9 mouse cellular contexts compared by ENCODE assay signal in the genomic region with DNA sequence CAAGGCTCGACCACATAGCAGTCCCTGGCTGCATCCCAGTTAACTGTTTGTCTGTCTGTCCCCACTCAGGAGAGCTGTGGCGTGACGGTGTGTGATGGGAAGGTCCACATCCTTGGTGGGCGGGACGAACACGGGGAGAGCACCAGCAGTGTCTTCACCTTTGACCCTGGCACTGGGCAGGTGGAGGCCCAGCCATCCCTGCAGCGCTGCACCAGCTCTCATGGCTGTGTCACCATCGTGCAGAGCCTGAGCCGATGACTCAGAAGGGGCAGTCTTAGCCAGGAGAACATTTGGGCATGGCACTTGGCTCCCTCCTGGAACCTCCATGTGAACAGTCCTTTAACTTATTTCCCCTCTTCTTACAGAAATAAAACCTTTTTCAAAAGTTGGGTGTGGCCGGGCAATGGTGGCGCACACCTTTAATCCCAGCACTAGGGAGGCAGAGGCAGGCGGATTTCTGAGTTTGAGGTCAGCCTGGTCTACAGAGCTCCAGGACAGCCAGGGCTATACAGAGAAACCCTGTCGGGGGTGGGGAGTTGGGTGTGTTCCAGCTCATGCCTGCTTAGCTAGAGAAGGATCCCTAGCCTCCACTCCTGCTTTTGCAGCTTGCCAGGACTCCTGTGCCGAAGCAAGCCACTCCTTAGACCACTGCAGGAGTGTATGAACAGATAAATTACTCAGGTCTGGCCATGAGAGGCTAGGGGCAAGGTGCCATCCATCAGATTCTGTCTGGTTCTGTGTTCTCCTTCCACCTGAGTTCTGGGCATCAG. TPM values are rescaled to one million over a fixed set of nuclear protein-coding genes. Genes with fewer than 3 reads are reported as not detected.
DNase-seq lines count a peak whose midpoint lies in the region; ATAC-seq and TF ChIP-seq lines count a peak whose summit lies in the region.
"Had no signal": no experiment of that assay in that cellular context is flagged by ENCODE, and none has a peak within 500 bp of the region (broad histone marks: within the 10 kb centered on the region; RNA-seq: fewer than 3 reads in every experiment).

No protein-coding gene starts in this region.

- ATAC-seq in liver, embryonic 12.5 days, result peak; percentile 18; the same call in 1 of the 2 replicates

- 72% methylated on average over 14 of the region's 14 CpGs for WGBS in liver, embryonic 12.5 days (ENCODE audit: insufficient replicate concordance)

- intact Hi-C loops in gastrocnemius, adult 2 months (cut with DNase I), result no loop called here
- intact Hi-C loops in gastrocnemius, postnatal 14 days (cut with DNase I; ENCODE audit: low total_unique reads), result no loop called here

- no peak for TF ChIP-seq CTCF in gastrocnemius, adult 2 months (IDR thresholded peaks at IDR 0.05)

- no peak overlapping the region for H3K9ac ChIP-seq in liver, embryonic 12.5 days
- H3K9ac ChIP-seq: embryonic facial prominence, embryonic 13.5 days had no signal

- H3K9me3 ChIP-seq in liver, embryonic 12.5 days (replicated peaks), result no peaks in the 10 kb centered on the region
- H3K9me3 ChIP-seq: embryonic facial prominence, embryonic 13.5 days had no signal

- H3K27me3 ChIP-seq in liver, embryonic 12.5 days (replicated peaks), result peaks cover 28% of the 10 kb centered on the region
- H3K27me3 ChIP-seq: embryonic facial prominence, embryonic 13.5 days had no signal

- H3K27ac ChIP-seq in gastrocnemius, adult 2 months, result no peak overlapping the region
- peak overlapping the region; percentile 75 for H3K27ac ChIP-seq in liver, embryonic 12.5 days
- H3K27ac ChIP-seq: embryonic facial prominence, embryonic 13.5 days had no signal

- peaks cover 71% of the 10 kb centered on the region for H3K36me3 ChIP-seq in liver, embryonic 12.5 days

- no peak overlapping the region for H3K4me3 ChIP-seq in gastrocnemius, adult 2 months
- H3K4me3 ChIP-seq in liver, embryonic 12.5 days, result no peak overlapping the region
- H3K4me3 ChIP-seq: embryonic facial prominence, embryonic 13.5 days had no signal

- peak; percentile 23 for DNase-seq in gastrocnemius, adult 2 months
- DNase-seq in gastrocnemius, postnatal 14 days, result no peak
- peak; percentile 84 for DNase-seq in 3134 (ENCODE audit: extremely low read depth, insufficient read length, low spot score)
- DNase-seq in adrenal gland, postnatal 10 days, result peak; percentile 57
- no peak for DNase-seq in kidney, postnatal 14 days
- no peak for DNase-seq in yolk sac, embryonic 10.5 days (ENCODE audit: low spot score)
- no peak for DNase-seq in ovary, postnatal 36 days (ENCODE audit: low spot score)

- 0 out of 2 replicates have a peak overlapping the region, but pooled peaks have one; percentile 13 for H3K4me2 ChIP-seq in liver, embryonic 12.5 days
- H3K4me2 ChIP-seq: embryonic facial prominence, embryonic 13.5 days had no signal

- H3K4me1 ChIP-seq in liver, embryonic 12.5 days, result peaks cover 64% of the 10 kb centered on the region

RNA-seq across cellular contexts. Expression of a gene that starts 8.0 kb away (rescaled TPM):
- total RNA-seq in gastrocnemius, adult 2 months (2021), result not detected
- under 1 TPM in 1 of 2 experiments, not detected in 1; 0.38 TPM for total RNA-seq in gastrocnemius, postnatal 14 days (2021)
- 1 to 10 TPM in 1 of 2 experiments, under 1 TPM in 1; 0.99 to 1.2 TPM for total RNA-seq in adrenal gland, postnatal 10 days (2021)
- polyA plus RNA-seq in liver, embryonic 12.5 days (2016; fragmentation: Nextera tagmentation; extraction: Ambion mirVana), result 0.14 and 0.32 TPM in 2 replicates

RNA-seq across cellular contexts. Expression of a gene that starts 9.7 kb away (rescaled TPM):
- 100 to 1,000 TPM; 242 to 287 TPM for total RNA-seq in gastrocnemius, adult 2 months (2021)
- 100 to 1,000 TPM; 262 to 278 TPM for total RNA-seq in gastrocnemius, postnatal 14 days (2021)
- total RNA-seq in adrenal gland, postnatal 10 days (2021), result 100 to 1,000 TPM; 554 to 575 TPM
- 688 TPM in 2 replicates for polyA plus RNA-seq in liver, embryonic 12.5 days (2016; fragmentation: Nextera tagmentation; extraction: Ambion mirVana)

Comparison
In these comparisons a context has a peak if more than half of its experiments do, and no peak if none do; other contexts are left out.
1. DNase-seq: peak in gastrocnemius, adult 2 months (single experiment), 3134 (single experiment) and adrenal gland, postnatal 10 days (single experiment); none in gastrocnemius, postnatal 14 days (single experiment), kidney, postnatal 14 days (single experiment), yolk sac, embryonic 10.5 days (single experiment) and ovary, postnatal 36 days (single experiment).